Mouse (Mus musculus) bone marrow, adult 2 months (tissue): ENCODE measurements around the gene Tfg. TPM values are rescaled to one million over a fixed set of nuclear protein-coding genes. Genes with fewer than 3 reads are reported as not detected.
A peak's percentile ranks its signal among the peaks of the same experiment; 100 is the strongest.

ENCODE experiments used
- H3K27ac ChIP-seq: fragments of 200-500 bp; 2 replicates; pipeline ENCODE4 v1.5.1; 2012; ENCODE audit warnings: low read depth, mild to moderate bottlenecking, control low read depth, inconsistent platforms, low read length; ENCODE audit not compliant: control insufficient read depth, poor library complexity, insufficient read depth
- H3K4me1 ChIP-seq: fragments of 200-500 bp; 2 replicates; pipeline ENCODE4 v1.6.1; 2011; ENCODE audit warnings: low read length; ENCODE audit not compliant: control insufficient read depth, insufficient read depth
- H3K4me3 ChIP-seq: fragments of 200-500 bp; replicated peaks from 2 replicates; pipeline ENCODE3; 2011; ENCODE audit warnings: mild to moderate bottlenecking, low read depth, low read length, control low read depth; ENCODE audit not compliant: control insufficient read depth
- CTCF ChIP-seq: fragments of 200-500 bp; IDR thresholded peaks from 2 replicates; pipeline ENCODE4 v1.5.1; 2011; ENCODE audit warnings: low read length, control low read depth; ENCODE audit not compliant: control insufficient read depth, insufficient read depth
- POLR2A ChIP-seq: fragments of 200-500 bp; IDR thresholded peaks from 2 replicates; pipeline ENCODE4 v1.6.1; 2011; ENCODE audit warnings: low read depth, mild to moderate bottlenecking, control low read depth, low read length, borderline replicate concordance; ENCODE audit not compliant: control insufficient read depth
- WGBS: fragments of 180-500 bp; shearing (Covaris S2); methylation state at CpG from one replicate; pipeline ENCODE4 v1.1.7; 2018; 5-methylcytosine and 5-hydroxymethylcytosine counted together
- polyA plus RNA-seq: library from polyadenylated mRNA; stranded (reverse); fragments of >200 nt; gene quantifications from 2 replicates; pipeline ENCODE4 v1.2.4, GENCODE M21; 2011; ENCODE audit warnings: low replicate concordance; ENCODE audit not compliant: missing spikeins, insufficient read depth, insufficient read length

Tfg gene
- polyA plus RNA-seq = 8.8 and 21.2 TPM in 2 replicates

DNA sequence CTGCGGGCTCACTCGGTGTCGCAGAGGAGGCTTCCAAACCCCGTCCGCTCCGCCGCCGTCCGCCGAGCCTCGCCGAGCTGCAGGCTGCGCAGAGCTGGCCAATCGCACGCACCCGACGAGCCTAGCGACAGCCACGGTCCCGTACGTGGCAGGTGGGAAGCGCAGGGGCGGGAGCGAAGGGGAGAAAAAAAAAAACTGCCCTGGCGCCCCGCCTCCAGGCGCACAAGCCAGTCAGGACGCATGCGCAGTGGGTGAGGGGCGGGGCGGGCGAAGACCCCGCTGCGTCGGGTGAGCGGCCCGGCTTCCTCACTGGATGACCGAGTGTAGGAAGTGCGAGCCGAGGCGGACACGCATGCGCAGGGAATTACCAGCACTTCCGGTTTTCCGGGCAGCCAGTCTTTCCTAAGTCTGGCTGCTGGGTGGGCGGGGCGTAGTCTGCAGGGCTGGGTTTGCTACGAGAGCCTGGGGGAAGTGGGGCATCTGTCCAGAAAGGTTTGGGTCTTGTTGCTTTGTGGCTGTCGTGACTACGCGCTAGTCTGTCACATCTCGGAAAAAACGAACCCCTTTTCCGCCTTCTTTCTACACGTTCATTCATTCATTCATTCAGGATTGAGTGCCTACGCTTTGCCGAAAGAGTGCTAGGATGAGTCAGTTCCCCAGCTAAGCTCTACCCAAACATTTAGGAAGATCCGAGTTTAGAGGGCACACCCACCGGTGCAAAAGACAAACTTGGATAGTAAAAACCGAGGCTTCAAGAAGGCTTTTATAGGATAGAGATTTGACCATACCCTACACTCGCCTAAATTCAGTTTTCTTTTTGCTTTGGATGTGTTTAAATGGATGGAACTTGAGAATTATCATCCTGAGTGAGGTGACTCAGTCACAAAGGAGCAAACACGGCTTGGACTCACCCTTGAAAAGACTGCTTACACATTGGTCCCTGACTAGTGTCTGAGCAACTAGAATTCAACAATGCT is at the start of gene Tfg:
Gene Tfg (minus strand): TSS at position 227 of the 977 bp plus-strand sequence.
- under 1% methylated on average over 62 of the region's 62 CpGs for WGBS
- Histone ChIP-seq H3K27ac (peak within 1 kb of the TSS; percentile 91), H3K4me3 (peak within 1 kb of the TSS; percentile 95), H3K4me1 (no peaks in the 10 kb centered on the region; the same call in 1 of the 2 replicates)
- TF ChIP-seq CTCF (no peak), POLR2A (peak; percentile 41; the same call in 1 of the 2 replicates)

DNA sequence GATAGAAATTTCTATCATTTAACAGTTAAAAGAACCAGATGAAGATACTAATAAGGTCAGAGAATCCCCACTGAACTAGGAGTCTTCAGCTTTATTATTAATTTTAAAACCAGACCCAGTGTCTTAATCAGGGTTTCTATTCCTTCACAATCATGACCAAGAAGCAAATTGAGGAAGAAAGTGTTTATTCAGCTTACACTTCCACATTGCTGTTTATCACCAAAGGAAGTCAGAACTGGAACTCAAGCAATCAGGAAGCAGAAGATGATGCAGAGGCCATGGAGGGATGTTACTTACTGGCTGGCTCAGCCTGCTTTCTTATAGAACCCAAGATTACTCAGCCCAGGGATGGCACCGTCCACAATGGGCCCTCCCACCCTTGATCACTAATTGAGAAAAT is 11.8 kb upstream of the Tfg start:
- Histone ChIP-seq H3K4me3 (no peak overlapping the region), H3K4me1 (no peaks in the 10 kb centered on the region), H3K27ac (no peak overlapping the region)
- TF ChIP-seq POLR2A (no peak), CTCF (no peak)
- 35% methylated on average over 1 of the region's 1 CpGs for WGBS

DNA sequence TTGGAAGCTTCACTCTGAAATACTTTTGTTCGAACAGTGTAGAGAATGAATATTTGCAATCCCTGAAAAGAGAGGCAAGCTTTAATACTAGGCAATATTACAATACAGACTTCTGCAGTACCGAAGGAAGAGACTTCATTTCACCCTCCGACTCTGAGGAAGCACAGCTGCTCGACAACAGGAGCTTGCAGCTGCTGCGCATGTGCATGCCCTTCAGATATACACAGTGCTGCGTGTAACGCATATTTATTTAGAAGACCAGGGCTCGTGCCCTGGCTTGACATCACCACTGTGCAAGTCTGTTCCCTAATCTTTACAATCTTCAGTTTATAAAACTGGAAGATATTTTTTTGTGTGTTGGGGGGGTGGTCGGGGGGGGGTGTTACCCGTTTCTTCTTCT is 7.7 kb upstream of the Tfg start:
- TF ChIP-seq CTCF (no peak), POLR2A (no peak)
- H3K27ac ChIP-seq = no peak overlapping the region
- no peaks in the 10 kb centered on the region for H3K4me1 ChIP-seq
- no peak overlapping the region for H3K4me3 ChIP-seq
- WGBS = 87% methylated on average over 10 of the region's 10 CpGs

DNA sequence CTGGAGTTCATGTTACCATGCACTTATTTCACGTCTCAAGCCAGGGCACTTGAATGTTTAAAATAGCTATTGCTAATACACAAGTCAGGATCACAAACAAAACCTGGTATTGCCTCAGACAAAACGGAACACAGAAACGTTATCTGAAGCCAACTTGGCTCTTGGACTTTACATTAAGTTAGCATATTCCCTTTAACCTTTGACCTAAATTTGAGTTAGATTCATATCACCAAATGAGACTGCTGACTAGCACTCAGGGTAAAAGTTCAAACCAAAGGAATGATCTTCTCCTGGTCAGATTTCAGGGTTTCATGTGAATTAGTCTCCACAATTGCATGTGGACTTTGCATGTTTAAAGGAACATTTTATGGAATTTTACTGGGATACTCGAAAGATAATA is 5.1 kb upstream of the Tfg start:
- Histone ChIP-seq H3K4me1 (no peaks in the 10 kb centered on the region), H3K27ac (no peak overlapping the region), H3K4me3 (no peak overlapping the region)
- 79% methylated on average over 4 of the region's 4 CpGs for WGBS
- TF ChIP-seq POLR2A = no peak
- TF ChIP-seq CTCF = no peak

DNA sequence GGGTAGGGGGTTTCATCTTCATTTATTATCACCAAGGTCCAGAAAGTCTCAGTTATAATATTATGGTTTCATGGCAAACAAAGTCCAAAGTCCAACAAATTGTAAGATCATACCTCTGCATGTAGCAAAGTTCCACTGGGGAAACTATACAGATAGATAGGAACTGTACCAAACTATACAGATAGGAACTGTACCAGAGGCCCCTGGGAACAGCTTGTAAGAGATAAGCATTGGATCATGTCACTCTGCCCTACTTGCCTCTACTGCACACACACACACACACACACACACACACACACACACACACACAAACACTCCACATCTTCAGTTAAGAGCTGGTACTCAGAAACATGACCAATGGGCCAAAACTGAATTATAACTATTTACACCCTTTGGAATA is 1.8 kb upstream of the Tfg start:
- H3K4me1 ChIP-seq = no peaks in the 10 kb centered on the region; the same call in 1 of the 2 replicates
- no peak overlapping the region for H3K4me3 ChIP-seq
- no peak for TF ChIP-seq CTCF
- TF ChIP-seq POLR2A = no peak
- H3K27ac ChIP-seq = no peak overlapping the region

DNA sequence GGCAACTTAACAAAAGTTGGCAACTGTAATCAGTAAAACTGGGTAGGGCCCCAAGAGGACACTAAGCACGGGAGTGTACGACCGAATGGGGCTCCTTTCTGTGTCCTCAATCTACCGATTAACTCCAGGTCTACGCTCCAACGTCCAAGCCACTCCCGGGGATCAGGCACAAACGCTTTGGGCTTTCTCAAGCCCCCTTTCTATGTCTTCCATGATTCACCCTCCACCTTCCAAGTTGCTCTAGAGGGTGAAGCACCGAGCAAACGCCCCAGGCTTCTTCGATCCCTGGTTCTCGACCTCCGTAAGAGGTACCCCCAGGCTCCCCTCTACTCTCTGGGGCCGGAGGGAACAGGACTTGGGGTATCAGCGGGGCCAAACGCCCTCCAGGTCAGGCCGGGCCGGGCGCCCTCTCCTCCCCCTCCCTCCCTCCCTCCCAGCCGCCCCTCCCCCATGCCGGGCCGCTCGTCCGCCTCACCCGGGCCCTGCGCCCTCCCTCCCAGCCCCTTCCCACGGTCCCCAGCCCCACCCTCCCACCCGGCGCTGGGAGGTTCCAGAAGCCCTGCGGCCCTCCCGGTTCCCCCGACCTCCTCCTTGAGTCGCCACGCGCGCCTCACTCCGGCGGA is 582 bp downstream of the Tfg start:
- Histone ChIP-seq H3K4me1 (no peaks in the 10 kb centered on the region; the same call in 1 of the 2 replicates), H3K4me3 (peak overlapping the region; percentile 95), H3K27ac (peak overlapping the region; percentile 91)
- WGBS = 3% methylated on average over 30 of the region's 38 CpGs
- TF ChIP-seq CTCF (no peak), POLR2A (no peak)

DNA sequence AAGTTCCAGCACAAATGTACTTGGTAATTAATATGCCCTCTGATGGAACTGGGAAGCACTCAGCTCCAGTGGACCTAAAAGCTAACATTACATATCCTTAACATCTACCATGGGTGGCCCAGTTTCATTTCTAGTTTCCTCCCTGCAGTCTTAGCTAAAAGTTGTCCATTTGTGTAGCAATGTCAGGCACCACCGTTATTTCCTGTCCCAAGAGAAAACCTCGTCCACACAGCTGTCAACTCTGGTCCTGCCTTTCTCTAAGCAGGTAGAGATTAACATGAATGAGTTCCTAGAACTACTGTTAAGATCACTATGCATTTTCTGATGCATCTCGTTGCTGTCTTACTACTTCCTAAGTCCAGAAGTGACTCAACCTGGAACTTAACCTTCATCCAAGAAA is 1.6 kb downstream of the Tfg start:
- no peak overlapping the region for H3K27ac ChIP-seq
- WGBS = 12% methylated on average over 3 of the region's 3 CpGs
- H3K4me1 ChIP-seq = no peaks in the 10 kb centered on the region; the same call in 1 of the 2 replicates
- no peak overlapping the region for H3K4me3 ChIP-seq
- TF ChIP-seq CTCF (no peak), POLR2A (no peak)

DNA sequence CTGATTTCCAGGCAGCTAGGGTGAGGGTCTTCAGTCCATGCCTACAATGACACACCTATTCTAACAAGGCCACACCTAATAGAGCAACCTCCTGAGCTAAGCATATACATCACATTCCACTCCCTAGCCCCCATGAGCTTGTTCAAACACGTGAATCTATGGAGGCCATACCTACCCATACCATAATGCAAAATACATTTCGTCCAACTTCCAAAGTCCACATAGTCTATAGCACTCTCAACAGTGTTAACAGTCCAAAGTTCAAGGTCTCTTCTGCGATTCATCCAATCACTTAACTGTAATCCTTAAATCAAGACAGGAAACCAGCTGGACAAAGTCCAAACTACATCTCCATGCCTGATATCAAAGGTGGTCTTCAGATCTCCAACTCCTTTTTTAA is 7.2 kb downstream of the Tfg start:
- H3K27ac ChIP-seq = no peak overlapping the region
- WGBS = 79% methylated on average over 3 of the region's 3 CpGs

More for the DNA sequence above, 7.2 kb downstream of the Tfg start:
- no peak for TF ChIP-seq CTCF
- no peak for TF ChIP-seq POLR2A
- Histone ChIP-seq H3K4me1 (no peaks in the 10 kb centered on the region; the same call in 1 of the 2 replicates), H3K4me3 (no peak overlapping the region)
